Mouse (Mus musculus) ES-E14 (cell line): ENCODE data around the gene Wdr54. TPM values are rescaled to one million over a fixed set of nuclear protein-coding genes. Genes with fewer than 3 reads are reported as not detected.
A peak's percentile ranks its signal among the peaks of the same experiment; 100 is the strongest.

Experiments used
- DNase-seq: peaks from one replicate; pipeline ENCODE4 v3.0.0-alpha.2; 2013; ENCODE audit warnings: low read depth, low spot score
- H3K27ac ChIP-seq: 2 replicates; pipeline ENCODE4 v1.5.1; 2012; ENCODE audit warnings: low read depth, mild to moderate bottlenecking, low read length, moderate library complexity, mixed read lengths; ENCODE audit not compliant: poor library complexity, insufficient read depth, severe bottlenecking
- H3K36me3 ChIP-seq: 2 replicates; pipeline ENCODE4 v1.6.1; 2012; ENCODE audit warnings: mild to moderate bottlenecking, low read length, moderate library complexity, mixed read lengths; ENCODE audit not compliant: control insufficient read depth, poor library complexity, insufficient read depth, severe bottlenecking
- H3K4me1 ChIP-seq, 2 experiments: fragments of 150-350 bp in 1 of 2; sonication (generic) in 1 of 2; 2 replicates each; pipeline ENCODE4 v1.6.1; 2012; ENCODE audit warnings: low read length in 2 of 2, mild to moderate bottlenecking in 1 of 2, mixed read lengths in 1 of 2; ENCODE audit not compliant: control insufficient read depth in 2 of 2, insufficient read depth in 2 of 2, poor library complexity in 1 of 2
- H3K4me3 ChIP-seq, 2 experiments: fragments of 150-350 bp in 1 of 2; sonication (generic) in 1 of 2; 2 replicates each; pipeline ENCODE4 v1.5.1; 2012; ENCODE audit warnings: low read length in 2 of 2, low read depth in 1 of 2, mild to moderate bottlenecking in 1 of 2, mixed read lengths in 1 of 2; ENCODE audit not compliant: insufficient read depth in 1 of 2, poor library complexity in 1 of 2, severe bottlenecking in 1 of 2
- H3K9ac ChIP-seq: 2 replicates; pipeline ENCODE4 v1.6.1; 2012; ENCODE audit warnings: low read depth, mild to moderate bottlenecking, low read length, mixed read lengths; ENCODE audit not compliant: poor library complexity, insufficient read depth, severe bottlenecking
- H3K9me3 ChIP-seq: fragments of 150-350 bp; sonication (generic); 2 replicates; pipeline ENCODE4 v1.6.1; 2012; ENCODE audit warnings: low read depth, mild to moderate bottlenecking, low read length; ENCODE audit not compliant: control insufficient read depth, insufficient read depth
- CHD2 ChIP-seq: IDR thresholded peaks from 2 replicates; pipeline ENCODE4 v1.6.1; 2014; ENCODE audit warnings: mild to moderate bottlenecking, low read depth, low read length, inconsistent platforms
- HCFC1 ChIP-seq: IDR thresholded peaks from 2 replicates; pipeline ENCODE4 v1.6.1; 2012; ENCODE audit warnings: low read length, inconsistent platforms, borderline replicate concordance; ENCODE audit not compliant: insufficient read depth
- MAFK ChIP-seq: IDR thresholded peaks from 2 replicates; pipeline ENCODE4 v1.6.1; 2014; ENCODE audit warnings: mild to moderate bottlenecking, low read depth, low read length, inconsistent platforms; ENCODE audit not compliant: insufficient read depth
- ZC3H11A ChIP-seq: IDR thresholded peaks from 2 replicates; pipeline ENCODE4 v1.6.1; 2012; ENCODE audit warnings: low read depth, mild to moderate bottlenecking, inconsistent platforms, low read length, borderline replicate concordance
- ZNF384 ChIP-seq: IDR thresholded peaks from 2 replicates; pipeline ENCODE4 v1.6.1; 2012; ENCODE audit warnings: low read depth, low read length, inconsistent platforms
- in situ Hi-C, 2 experiments: fragments of 600-800 bp; cut with MboI; formaldehyde crosslinking; loops; one replicate each; pipeline ENCODE4 v1.15.1; 2025; ENCODE audit warnings: low sequenced_read_pairs in 2 of 2, inconsistent platforms in 1 of 2; ENCODE audit not compliant: unreplicated experiment in 2 of 2
- total RNA-seq: library from RNA; depleted of rRNA; stranded (reverse); fragments of 300-350 nt; gene quantifications from 2 replicates; pipeline ENCODE4 v1.2.3, GENCODE M21; 2012

Wdr54 gene
- total RNA-seq, 1 experiment, result 3.7 TPM

GRCm38 (mm10) chr6:83108762-83109668 lies 47.2 kb downstream of the Wdr54 start, which contains the start of gene Mrpl53:
Gene Mrpl53, plus strand, starts transcription at chr6:83109040.
- in situ Hi-C loops, result no loop called here
- Histone ChIP-seq H3K4me3 (peak within 1 kb of the TSS; percentile 68 to 93), H3K4me1 (0 out of 4 replicates have a peak, but pooled peaks cover 0 to 3% of the 10 kb centered on the region in 2 experiments), H3K27ac (no peak within 1 kb of the TSS), H3K9ac (peak within 1 kb of the TSS; percentile 81), H3K36me3 (no peaks in the 10 kb centered on the region), H3K9me3 (no peaks in the 10 kb centered on the region)
- TF ChIP-seq ZC3H11A (no peak), ZNF384 (no peak), MAFK (no peak), HCFC1 (peak; percentile 80), CHD2 (peak; percentile 74)
- DNase-seq, result no peak

- Histone ChIP-seq H3K9me3 (no peaks in the 10 kb centered on the region), H3K27ac (no peak overlapping the region), H3K4me3 (peak overlapping the region in 1 of 2 experiments; percentile 93; a peak in 2 of 4 replicates), H3K36me3 (no peaks in the 10 kb centered on the region), H3K9ac (no peak overlapping the region; the same call in 1 of the 2 replicates), H3K4me1 (0 out of 4 replicates have a peak, but pooled peaks cover 0 to 3% of the 10 kb centered on the region in 2 experiments)
- TF ChIP-seq CHD2 (no peak), ZNF384 (no peak), ZC3H11A (no peak), HCFC1 (no peak), MAFK (no peak)
- in situ Hi-C loops, result no loop called here
- peak; percentile 73 for DNase-seq
Measured at GRCm38 (mm10) chr6:83107566-83108400, 48.4 kb downstream of the Wdr54 start.

- no peak for TF ChIP-seq HCFC1
- no peak for TF ChIP-seq ZNF384
- TF ChIP-seq ZC3H11A, result no peak
- Histone ChIP-seq H3K36me3 (no peaks in the 10 kb centered on the region), H3K4me1 (0 out of 4 replicates have a peak, but pooled peaks cover 0 to 3% of the 10 kb centered on the region in 2 experiments), H3K4me3 (no peak overlapping the region), H3K27ac (no peak overlapping the region), H3K9me3 (no peaks in the 10 kb centered on the region), H3K9ac (no peak overlapping the region)
- DNase-seq, result no peak
- in situ Hi-C loops, result no loop called here
Measured at GRCm38 (mm10) chr6:83104158-83104557, 52.0 kb downstream of the Wdr54 start.

GRCm38 (mm10) chr6:83103130-83103650 lies 53.0 kb downstream of the Wdr54 start:
- TF ChIP-seq ZC3H11A (no peak), ZNF384 (no peak), MAFK (no peak), HCFC1 (no peak), CHD2 (no peak)
- no peak for DNase-seq
- no peak overlapping the region for H3K27ac ChIP-seq
- no peak overlapping the region for H3K4me3 ChIP-seq
- 0 out of 4 replicates have a peak, but pooled peaks cover 0 to 3% of the 10 kb centered on the region in 2 experiments for H3K4me1 ChIP-seq
- no peaks in the 10 kb centered on the region for H3K9me3 ChIP-seq
- no peaks in the 10 kb centered on the region for H3K36me3 ChIP-seq
- H3K9ac ChIP-seq, result no peak overlapping the region
- in situ Hi-C loops, result no loop called here
